Mouse (Mus musculus) MEL (cell line): ENCODE data around the gene Fdxacb1.

Experiments
- E2F4 ChIP-seq: IDR thresholded peaks from 2 replicates; pipeline ENCODE4 v1.6.1; 2011; ENCODE audit warnings: low read depth, low read length, improper control_type of control experiment, borderline replicate concordance
- EP300 ChIP-seq, 2 experiments: IDR thresholded peaks; 2 replicates each; pipeline ENCODE4 v1.6.1; 2011; ENCODE audit warnings: improper control_type of control experiment in 2 of 2, low read length in 2 of 2, low read depth in 1 of 2, mild to moderate bottlenecking in 1 of 2
- GATA1 ChIP-seq: IDR thresholded peaks from 2 replicates; pipeline ENCODE4 v1.6.1; 2011; ENCODE audit warnings: low read depth, low read length, improper control_type of control experiment
- MAX ChIP-seq: IDR thresholded peaks from 2 replicates; pipeline ENCODE4 v1.6.1; 2011; ENCODE audit warnings: low read length, improper control_type of control experiment
- MAZ ChIP-seq: IDR thresholded peaks from 2 replicates; pipeline ENCODE4 v1.6.1; 2012; ENCODE audit warnings: low read depth, mild to moderate bottlenecking, inconsistent platforms, low read length, improper control_type of control experiment
- MYB ChIP-seq: IDR thresholded peaks from 2 replicates; pipeline ENCODE4 v1.6.1; 2011; ENCODE audit warnings: mild to moderate bottlenecking, low read depth, low read length, improper control_type of control experiment
- POLR2A ChIP-seq, 2 experiments: IDR thresholded peaks; 2 replicates each; pipeline ENCODE4 v1.6.1; 2011 to 2012; ENCODE audit warnings: low read length in 2 of 2, mild to moderate bottlenecking in 2 of 2, control low read depth in 1 of 2, improper control_type of control experiment in 1 of 2, low read depth in 1 of 2, moderate library complexity in 1 of 2; ENCODE audit not compliant: control insufficient read depth in 1 of 2, insufficient read depth in 1 of 2, poor library complexity in 1 of 2
- POLR2AphosphoS2 ChIP-seq: IDR thresholded peaks from 2 replicates; pipeline ENCODE4 v1.6.1; 2011; ENCODE audit warnings: low read length, improper control_type of control experiment
- USF1 ChIP-seq: IDR thresholded peaks from 2 replicates; pipeline ENCODE4 v1.6.1; 2014; ENCODE audit warnings: low read depth, mild to moderate bottlenecking, inconsistent platforms, low read length, improper control_type of control experiment, moderate library complexity

GRCm38 (mm10) chr9:50745806-50746205, 22.2 kb upstream of the Fdxacb1 start:
- TF ChIP-seq MYB (no peak), E2F4 (no peak), EP300 (IDR thresholded peaks at IDR 0.05; ENCODE audit: low read depth in 1 of 2, low read length in 2 of 2) (no peak), MAX (no peak), USF1 (no peak), MAZ (no peak), GATA1 (no peak), POLR2AphosphoS2 (no peak), POLR2A (IDR thresholded peaks at IDR 0.05; ENCODE audit: control insufficient read depth in 1 of 2, insufficient read depth in 1 of 2, low read depth in 1 of 2, low read length in 2 of 2, poor library complexity in 1 of 2) (no peak)
